Mouse (Mus musculus) neural tube, embryonic 15.5 days (tissue): Measurements from ENCODE around the gene Mfrp. TPM values are rescaled to one million over a fixed set of nuclear protein-coding genes. Genes with fewer than 3 reads are reported as not detected.

Source experiments
- ATAC-seq: fragments of 200-750 bp; cut with Nextera tagmentation; 2 replicates; pipeline ENCODE4 v1.8.0; 2017; ENCODE audit warnings: mild to moderate bottlenecking, moderate TSS enrichment, moderate library complexity; ENCODE audit not compliant: low FRiP score
- H3K27ac ChIP-seq: fragments of 300-500 bp; sonication (generic); replicated peaks from 2 replicates; pipeline ENCODE4 v1.5.1; 2015; ENCODE audit warnings: mild to moderate bottlenecking, inconsistent platforms
- H3K27me3 ChIP-seq: fragments of 300-500 bp; sonication (generic); replicated peaks from 2 replicates; pipeline ENCODE4 v1.6.1; 2015; ENCODE audit warnings: inconsistent platforms
- H3K36me3 ChIP-seq: fragments of 300-500 bp; sonication (generic); 2 replicates; pipeline ENCODE4 v1.6.1; 2015; ENCODE audit warnings: inconsistent platforms
- H3K4me1 ChIP-seq: fragments of 300-500 bp; sonication (generic); 2 replicates; pipeline ENCODE4 v1.6.1; 2015; ENCODE audit warnings: inconsistent platforms
- H3K4me2 ChIP-seq: fragments of 300-500 bp; sonication (generic); 2 replicates; pipeline ENCODE4 v1.6.1; 2015; ENCODE audit warnings: inconsistent platforms, mild to moderate bottlenecking, moderate library complexity
- H3K4me3 ChIP-seq: fragments of 300-500 bp; sonication (generic); replicated peaks from 2 replicates; pipeline ENCODE4 v1.5.1; 2015; ENCODE audit warnings: mild to moderate bottlenecking, inconsistent platforms
- H3K9ac ChIP-seq: fragments of 300-500 bp; sonication (generic); replicated peaks from 2 replicates; pipeline ENCODE4 v1.6.1; 2015; ENCODE audit warnings: mild to moderate bottlenecking, inconsistent platforms
- H3K9me3 ChIP-seq: fragments of 300-500 bp; sonication (generic); replicated peaks from 2 replicates; pipeline ENCODE4 v1.6.1; 2016; ENCODE audit warnings: inconsistent platforms
- WGBS: fragments of 180-500 bp; shearing (Covaris S2); methylation state at CpG from one replicate; pipeline ENCODE4 v1.1.7; 2015; ENCODE audit warnings: mixed read lengths; 5-methylcytosine and 5-hydroxymethylcytosine counted together
- polyA plus RNA-seq: library from polyadenylated mRNA; unstranded; fragments of >200 nt; fragmentation: Nextera tagmentation; extraction: Ambion mirVana; gene quantifications from 2 replicates; pipeline ENCODE4 v1.2.1, GENCODE M21; 2015

The Mfrp gene
- polyA plus RNA-seq, 1 experiment from 2014 or later, result 0.28 TPM

GRCm38 (mm10) chr9:44071914-44072598, 29.5 kb upstream of the Mfrp start:
- Histone ChIP-seq H3K27me3 (peaks cover 4% of the 10 kb centered on the region; the same call in 1 of the 2 replicates), H3K4me3 (no peak overlapping the region), H3K4me1 (peaks cover 32% of the 10 kb centered on the region), H3K9ac (no peak overlapping the region), H3K27ac (peak overlapping the region; percentile 81), H3K36me3 (no peaks in the 10 kb centered on the region), H3K4me2 (peak overlapping the region; percentile 35), H3K9me3 (no peaks in the 10 kb centered on the region)
- ATAC-seq, result peak; percentile 73
- 19% methylated on average over 11 of the region's 11 CpGs for WGBS

- no peak overlapping the region for H3K4me3 ChIP-seq
- H3K4me1 ChIP-seq, result peaks cover 32% of the 10 kb centered on the region
- H3K9me3 ChIP-seq, result no peaks in the 10 kb centered on the region
- no peaks in the 10 kb centered on the region for H3K36me3 ChIP-seq
- peak; percentile 64 for ATAC-seq
- WGBS, result 7% methylated on average over 4 of the region's 4 CpGs
- H3K27ac ChIP-seq, result peak overlapping the region; percentile 81
- peak overlapping the region; percentile 35 for H3K4me2 ChIP-seq
- peaks cover 4% of the 10 kb centered on the region; the same call in 1 of the 2 replicates for H3K27me3 ChIP-seq
- H3K9ac ChIP-seq, result no peak overlapping the region
These were observed 29.0 kb upstream of the Mfrp start for GRCm38 (mm10) chr9:44072599-44072915.

GRCm38 (mm10) chr9:44073115-44073514, 28.4 kb upstream of the Mfrp start:
- ATAC-seq, result no peak
- 30% methylated on average over 5 of the region's 5 CpGs for WGBS
- H3K27me3 ChIP-seq, result peaks cover 4% of the 10 kb centered on the region; the same call in 1 of the 2 replicates
- no peak overlapping the region for H3K4me3 ChIP-seq
- H3K9ac ChIP-seq, result no peak overlapping the region
- H3K4me1 ChIP-seq, result peaks cover 30% of the 10 kb centered on the region
- peak overlapping the region; percentile 81 for H3K27ac ChIP-seq
- no peaks in the 10 kb centered on the region for H3K9me3 ChIP-seq
- peak overlapping the region; percentile 35 for H3K4me2 ChIP-seq
- H3K36me3 ChIP-seq, result no peaks in the 10 kb centered on the region

GRCm38 (mm10) chr9:44074395-44075275, 26.9 kb upstream of the Mfrp start:
- no peaks in the 10 kb centered on the region for H3K36me3 ChIP-seq
- WGBS, result 60% methylated on average over 9 of the region's 9 CpGs
- H3K4me1 ChIP-seq, result peaks cover 40% of the 10 kb centered on the region
- H3K9me3 ChIP-seq, result no peaks in the 10 kb centered on the region
- no peak overlapping the region for H3K4me3 ChIP-seq
- peaks cover 4% of the 10 kb centered on the region; the same call in 1 of the 2 replicates for H3K27me3 ChIP-seq
- H3K27ac ChIP-seq, result no peak overlapping the region
- H3K9ac ChIP-seq, result no peak overlapping the region
- H3K4me2 ChIP-seq, result no peak overlapping the region
- ATAC-seq, result no peak

DNA sequence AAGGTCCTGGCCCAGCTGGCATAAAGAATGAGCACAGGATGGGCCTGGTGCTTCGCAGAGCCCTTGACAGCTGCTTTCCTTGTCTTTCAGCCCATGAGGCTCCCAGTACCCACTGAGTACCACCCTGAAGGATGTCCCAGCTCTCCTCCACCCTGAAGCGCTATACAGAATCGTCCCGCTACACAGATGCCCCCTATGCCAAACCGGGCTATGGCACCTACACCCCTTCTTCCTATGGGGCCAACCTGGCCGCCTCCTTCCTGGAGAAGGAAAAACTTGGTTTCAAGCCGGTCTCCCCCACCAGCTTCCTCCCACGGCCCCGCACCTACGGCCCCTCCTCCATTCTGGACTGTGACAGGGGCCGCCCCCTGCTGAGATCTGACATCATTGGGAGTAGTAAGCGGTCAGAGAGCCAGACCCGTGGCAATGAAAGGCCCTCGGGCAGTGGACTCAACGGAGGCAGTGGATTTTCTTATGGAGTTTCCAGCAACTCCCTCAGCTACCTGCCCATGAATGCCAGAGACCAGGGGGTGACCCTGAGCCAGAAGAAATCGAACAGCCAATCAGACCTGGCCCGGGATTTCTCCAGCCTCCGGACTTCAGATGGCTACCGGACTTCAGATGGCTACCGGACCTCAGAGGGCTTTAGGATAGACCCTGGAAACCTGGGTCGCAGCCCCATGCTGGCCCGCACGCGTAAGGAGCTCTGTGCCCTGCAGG, 26.1 kb upstream of the Mfrp start:
- Histone ChIP-seq H3K27ac (no peak overlapping the region), H3K36me3 (no peaks in the 10 kb centered on the region), H3K9ac (no peak overlapping the region), H3K4me1 (peaks cover 42% of the 10 kb centered on the region), H3K4me3 (no peak overlapping the region), H3K4me2 (no peak overlapping the region), H3K27me3 (0 out of 2 replicates have a peak, but pooled peaks cover 3% of the 10 kb centered on the region), H3K9me3 (no peaks in the 10 kb centered on the region)
- WGBS, result 73% methylated on average over 24 of the region's 24 CpGs
- ATAC-seq, result no peak

DNA sequence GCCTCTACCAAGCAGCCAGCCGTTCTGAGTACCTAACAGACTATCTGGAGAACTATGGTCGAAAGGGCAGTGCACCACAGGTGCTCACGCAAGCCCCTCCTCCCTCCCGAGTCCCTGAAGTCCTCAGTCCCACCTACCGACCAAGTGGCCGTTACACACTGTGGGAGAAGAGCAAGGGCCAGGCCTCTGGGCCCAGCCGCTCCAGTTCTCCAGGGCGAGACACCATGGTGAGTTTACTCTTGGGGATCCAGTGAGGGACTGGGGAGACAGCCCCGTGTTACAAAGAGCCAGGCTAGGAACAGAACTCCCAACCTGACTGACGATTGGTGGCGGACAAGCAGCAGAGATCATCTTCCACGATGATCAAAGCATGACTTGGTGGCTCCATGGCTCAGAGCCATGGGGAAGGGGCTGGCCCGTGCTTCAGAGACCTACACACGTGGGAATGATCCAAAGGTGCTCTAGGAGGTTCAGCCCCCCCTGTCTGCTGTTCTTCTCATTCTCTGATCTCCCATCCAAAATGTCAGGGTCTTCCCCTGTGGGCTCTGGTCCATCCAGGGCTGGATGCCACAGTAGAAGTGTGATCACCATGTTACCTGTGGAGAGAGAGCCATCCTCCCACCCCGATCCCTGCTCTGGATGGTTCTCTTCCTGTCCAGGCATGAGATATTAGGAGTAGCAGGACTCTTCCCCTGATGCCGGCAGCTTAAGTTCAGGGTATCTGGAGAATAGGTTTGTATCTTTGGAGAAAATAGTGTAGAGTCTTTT, 25.3 kb upstream of the Mfrp start:
- WGBS, result 69% methylated on average over 16 of the region's 16 CpGs
- Histone ChIP-seq H3K9ac (no peak overlapping the region), H3K27me3 (0 out of 2 replicates have a peak, but pooled peaks cover 3% of the 10 kb centered on the region), H3K9me3 (no peaks in the 10 kb centered on the region), H3K4me1 (peaks cover 37% of the 10 kb centered on the region), H3K36me3 (no peaks in the 10 kb centered on the region), H3K4me3 (no peak overlapping the region), H3K27ac (no peak overlapping the region), H3K4me2 (no peak overlapping the region)
- ATAC-seq, result no peak

- Histone ChIP-seq H3K4me2 (no peak overlapping the region), H3K36me3 (no peaks in the 10 kb centered on the region), H3K27me3 (0 out of 2 replicates have a peak, but pooled peaks cover 3% of the 10 kb centered on the region), H3K4me1 (peaks cover 35% of the 10 kb centered on the region), H3K4me3 (no peak overlapping the region), H3K9ac (no peak overlapping the region), H3K27ac (no peak overlapping the region), H3K9me3 (no peaks in the 10 kb centered on the region)
- 14% methylated on average over 5 of the region's 5 CpGs for WGBS
- no peak for ATAC-seq
These were observed 24.8 kb upstream of the Mfrp start for GRCm38 (mm10) chr9:44076764-44077120.

DNA sequence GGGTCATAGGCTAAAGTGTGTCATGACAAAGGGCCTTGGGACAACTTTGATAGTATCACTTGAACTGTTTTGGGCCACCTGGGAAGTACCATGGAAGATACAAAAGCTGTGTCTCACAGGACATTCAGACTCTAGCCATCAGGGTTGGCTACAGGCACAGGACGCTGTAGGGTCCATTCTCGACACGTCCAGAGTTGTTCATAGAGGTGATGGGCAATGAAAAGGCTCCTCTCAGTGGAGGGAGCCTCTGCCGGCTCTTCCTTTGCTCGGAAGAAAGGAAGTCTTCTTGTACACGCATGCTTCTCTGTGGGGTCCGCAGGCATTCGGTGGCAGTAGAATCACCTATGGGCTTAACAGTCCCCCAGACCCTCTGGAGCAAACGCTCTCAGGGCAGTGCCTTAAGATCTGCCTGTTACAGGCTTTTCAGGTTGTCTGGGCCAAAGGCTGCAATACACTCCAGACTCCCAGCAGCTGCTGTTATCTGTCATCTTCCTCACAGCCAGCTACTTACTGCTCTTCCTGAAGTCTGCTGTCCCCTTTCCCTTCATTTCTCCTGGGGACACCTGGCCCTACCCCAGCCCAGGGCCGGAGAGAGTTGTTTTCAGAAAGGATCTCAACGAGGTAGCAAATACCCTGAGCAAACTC, 24.1 kb upstream of the Mfrp start:
- ATAC-seq, result no peak
- no peaks in the 10 kb centered on the region for H3K9me3 ChIP-seq
- WGBS, result 83% methylated on average over 11 of the region's 11 CpGs
- H3K4me2 ChIP-seq, result no peak overlapping the region
- H3K4me1 ChIP-seq, result peaks cover 29% of the 10 kb centered on the region
- no peak overlapping the region for H3K9ac ChIP-seq
- no peak overlapping the region for H3K4me3 ChIP-seq
- no peaks in the 10 kb centered on the region for H3K36me3 ChIP-seq
- H3K27ac ChIP-seq, result no peak overlapping the region
- 0 out of 2 replicates have a peak, but pooled peaks cover 3% of the 10 kb centered on the region for H3K27me3 ChIP-seq

DNA sequence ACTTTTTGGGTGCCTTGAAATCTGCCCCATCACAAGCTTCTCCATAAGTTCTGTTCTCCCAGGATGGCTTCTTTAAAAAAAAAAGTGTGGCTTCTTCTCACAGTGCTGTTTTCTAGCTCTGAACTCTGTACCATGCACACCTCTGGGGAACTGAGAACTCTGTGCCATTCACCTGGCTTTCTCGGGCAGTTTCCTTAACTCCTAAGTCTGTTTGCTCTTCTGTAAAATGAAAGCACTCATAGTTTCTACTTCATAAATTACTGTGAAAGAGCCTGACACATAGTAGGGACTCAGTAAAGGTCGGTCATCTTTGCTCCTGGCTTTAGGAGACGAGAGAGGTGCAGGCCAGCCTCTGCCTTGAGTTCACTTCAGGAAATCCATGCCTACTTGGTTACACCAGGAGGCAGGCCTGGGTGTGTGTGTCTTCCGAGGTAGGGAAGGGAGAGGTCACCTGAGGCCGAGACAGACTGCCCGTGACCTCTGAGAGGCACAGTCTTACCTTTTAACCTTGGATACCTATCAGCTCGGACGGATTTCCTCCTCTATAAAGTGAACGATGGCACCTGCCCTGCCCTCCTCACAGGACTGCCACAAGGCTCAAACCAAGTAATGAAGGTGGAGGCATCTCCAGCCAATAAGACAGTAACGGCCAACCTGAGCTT, 23.3 kb upstream of the Mfrp start:
- Histone ChIP-seq H3K4me3 (no peak overlapping the region), H3K27ac (no peak overlapping the region), H3K4me2 (no peak overlapping the region), H3K9me3 (no peaks in the 10 kb centered on the region), H3K9ac (no peak overlapping the region), H3K27me3 (peaks cover 5% of the 10 kb centered on the region), H3K36me3 (no peaks in the 10 kb centered on the region), H3K4me1 (peaks cover 26% of the 10 kb centered on the region)
- ATAC-seq, result no peak
- WGBS, result 86% methylated on average over 10 of the region's 10 CpGs

GRCm38 (mm10) chr9:44078955-44079756, 22.4 kb upstream of the Mfrp start:
- Histone ChIP-seq H3K9me3 (no peaks in the 10 kb centered on the region), H3K27me3 (peaks cover 9% of the 10 kb centered on the region), H3K27ac (no peak overlapping the region), H3K9ac (no peak overlapping the region), H3K4me2 (peak overlapping the region; percentile 1; the same call in 1 of the 2 replicates), H3K4me3 (no peak overlapping the region), H3K36me3 (no peaks in the 10 kb centered on the region), H3K4me1 (peaks cover 33% of the 10 kb centered on the region)
- 43% methylated on average over 16 of the region's 16 CpGs for WGBS
- peak; percentile 50; the same call in 1 of the 2 replicates for ATAC-seq
